Mouse (Mus musculus) hindbrain, embryonic 16.5 days (tissue): ENCODE measurements around the gene Rasal3. TPM values are rescaled to one million over a fixed set of nuclear protein-coding genes. Genes with fewer than 3 reads are reported as not detected.

Experiments used
- ATAC-seq: fragments of 200-750 bp; cut with Nextera tagmentation; 2 replicates; pipeline ENCODE4 v1.8.0; 2017; ENCODE audit warnings: moderate TSS enrichment, moderate library complexity
- H3K27ac ChIP-seq: fragments of 300-500 bp; sonication (generic); 2 replicates; pipeline ENCODE4 v1.5.1; 2014; ENCODE audit warnings: low read depth, mild to moderate bottlenecking, control low read depth, low read length, moderate library complexity
- H3K27me3 ChIP-seq: fragments of 300-500 bp; sonication (generic); replicated peaks from 2 replicates; pipeline ENCODE4 v1.6.1; 2014; ENCODE audit warnings: low read length; ENCODE audit not compliant: control insufficient read depth, insufficient read depth
- H3K36me3 ChIP-seq: fragments of 300-500 bp; sonication (generic); 2 replicates; pipeline ENCODE4 v1.6.1; 2014; ENCODE audit warnings: mild to moderate bottlenecking, low read length, moderate library complexity, mixed read lengths; ENCODE audit not compliant: control insufficient read depth, insufficient read depth
- H3K4me1 ChIP-seq: fragments of 300-500 bp; sonication (generic); 2 replicates; pipeline ENCODE4 v1.6.1; 2014; ENCODE audit warnings: low read depth, low read length; ENCODE audit not compliant: control insufficient read depth, insufficient read depth
- H3K4me2 ChIP-seq: fragments of 300-500 bp; sonication (generic); 2 replicates; pipeline ENCODE4 v1.6.1; 2014; ENCODE audit warnings: mild to moderate bottlenecking, low read length, control low read depth, moderate library complexity
- H3K4me3 ChIP-seq: fragments of 300-500 bp; sonication (generic); 2 replicates; pipeline ENCODE4 v1.5.1; 2014; ENCODE audit warnings: mild to moderate bottlenecking, low read length, control low read depth, moderate library complexity
- H3K9ac ChIP-seq: fragments of 300-500 bp; sonication (generic); 2 replicates; pipeline ENCODE4 v1.6.1; 2014; ENCODE audit warnings: low read depth, mild to moderate bottlenecking, control low read depth, low read length, moderate library complexity
- H3K9me3 ChIP-seq: fragments of 300-500 bp; sonication (generic); 2 replicates; pipeline ENCODE4 v1.6.1; 2014; ENCODE audit warnings: mild to moderate bottlenecking, low read length, moderate library complexity; ENCODE audit not compliant: control insufficient read depth
- WGBS: fragments of 180-500 bp; shearing (Covaris S2); extraction: QIAGEN DNeasy Blood & Tissue Kit; methylation state at CpG from one replicate; pipeline ENCODE4 v1.1.7; 2014; 5-methylcytosine and 5-hydroxymethylcytosine counted together
- polyA plus RNA-seq: library from polyadenylated mRNA; unstranded; fragments of >200 nt; fragmentation: Nextera tagmentation; extraction: Ambion mirVana; gene quantifications from 2 replicates; pipeline ENCODE4 v1.2.1, GENCODE M21; 2015

Gene Rasal3
- polyA plus RNA-seq, 1 experiment from 2014 or later = 0.98 TPM

GRCm38 (mm10) chr17:32434324-32434723 lies 30.9 kb upstream of the Rasal3 start:
- no peak overlapping the region for H3K9ac ChIP-seq
- no peak overlapping the region for H3K4me3 ChIP-seq
- no peaks in the 10 kb centered on the region for H3K27me3 ChIP-seq
- no peak overlapping the region for H3K4me2 ChIP-seq
- no peaks in the 10 kb centered on the region for H3K9me3 ChIP-seq
- H3K36me3 ChIP-seq = no peaks in the 10 kb centered on the region
- H3K27ac ChIP-seq = no peak overlapping the region
- no peak for ATAC-seq
- no peaks in the 10 kb centered on the region for H3K4me1 ChIP-seq
- 73% methylated on average over 4 of the region's 4 CpGs for WGBS

DNA sequence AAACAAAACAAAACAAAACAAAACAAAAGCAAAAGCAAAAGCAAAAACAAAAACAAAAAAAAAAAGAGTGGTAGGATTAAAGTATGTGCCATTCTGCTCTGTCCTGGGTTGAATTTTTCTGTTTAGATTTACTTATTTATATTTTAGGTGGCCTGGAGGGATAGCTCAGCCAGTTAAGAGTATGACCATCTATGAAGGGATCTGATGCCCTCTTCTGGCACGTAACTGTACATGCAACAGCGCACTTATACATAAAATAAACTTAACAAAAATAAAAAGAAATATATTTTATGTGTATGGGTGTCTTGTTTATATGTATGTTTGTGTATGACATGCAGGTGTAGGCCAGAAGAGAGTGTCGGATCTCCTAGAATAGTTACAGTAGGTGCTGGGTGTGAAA lies 28.6 kb upstream of the Rasal3 start:
- no peaks in the 10 kb centered on the region for H3K4me1 ChIP-seq
- 58% methylated on average over 3 of the region's 3 CpGs for WGBS
- H3K36me3 ChIP-seq = no peaks in the 10 kb centered on the region
- no peak overlapping the region for H3K27ac ChIP-seq
- H3K4me3 ChIP-seq = no peak overlapping the region
- H3K9me3 ChIP-seq = no peaks in the 10 kb centered on the region
- H3K9ac ChIP-seq = no peak overlapping the region
- ATAC-seq = no peak
- H3K4me2 ChIP-seq = no peak overlapping the region
- no peaks in the 10 kb centered on the region for H3K27me3 ChIP-seq

DNA sequence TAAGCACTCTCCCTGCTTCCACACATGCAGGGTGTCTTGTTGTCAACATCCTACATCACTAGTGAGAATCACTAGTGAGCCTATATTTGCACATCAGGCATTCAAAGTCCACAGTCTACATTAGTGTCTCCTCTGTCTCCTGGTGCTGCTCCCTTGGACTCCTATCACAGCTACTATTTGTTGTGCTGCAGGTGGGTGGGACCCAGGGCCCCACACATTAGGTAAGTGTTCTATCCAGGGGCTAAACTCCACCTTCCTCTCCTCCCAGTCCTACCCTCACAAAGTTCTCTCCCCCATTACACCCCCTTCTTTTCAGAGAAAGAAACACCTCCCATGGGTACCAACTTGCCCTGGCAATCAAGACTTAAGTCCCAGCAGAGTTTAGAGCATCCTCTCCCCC lies 23.2 kb upstream of the Rasal3 start:
- Histone ChIP-seq H3K4me3 (no peak overlapping the region), H3K27me3 (no peaks in the 10 kb centered on the region), H3K27ac (no peak overlapping the region), H3K4me1 (no peaks in the 10 kb centered on the region), H3K36me3 (no peaks in the 10 kb centered on the region), H3K9ac (no peak overlapping the region), H3K4me2 (no peak overlapping the region), H3K9me3 (no peaks in the 10 kb centered on the region)
- ATAC-seq = no peak

GRCm38 (mm10) chr17:32424034-32424433 lies 20.7 kb upstream of the Rasal3 start, which contains the start of gene Pglyrp2:
Gene Pglyrp2, minus strand, starts transcription at chr17:32424167.
- ATAC-seq = no peak
- Histone ChIP-seq H3K27ac (no peak within 1 kb of the TSS), H3K9ac (no peak within 1 kb of the TSS), H3K4me3 (no peak within 1 kb of the TSS), H3K4me1 (no peaks in the 10 kb centered on the region), H3K36me3 (no peaks in the 10 kb centered on the region), H3K27me3 (no peaks in the 10 kb centered on the region), H3K4me2 (no peak within 1 kb of the TSS), H3K9me3 (no peaks in the 10 kb centered on the region)
- 94% methylated on average over 2 of the region's 2 CpGs for WGBS

GRCm38 (mm10) chr17:32420781-32421180 lies 17.4 kb upstream of the Rasal3 start:
- WGBS = 85% methylated on average over 8 of the region's 8 CpGs
- Histone ChIP-seq H3K9ac (no peak overlapping the region), H3K36me3 (no peaks in the 10 kb centered on the region), H3K4me1 (no peaks in the 10 kb centered on the region), H3K4me3 (no peak overlapping the region), H3K27me3 (no peaks in the 10 kb centered on the region; the same call in 1 of the 2 replicates), H3K27ac (no peak overlapping the region), H3K4me2 (no peak overlapping the region), H3K9me3 (no peaks in the 10 kb centered on the region)
- no peak for ATAC-seq

DNA sequence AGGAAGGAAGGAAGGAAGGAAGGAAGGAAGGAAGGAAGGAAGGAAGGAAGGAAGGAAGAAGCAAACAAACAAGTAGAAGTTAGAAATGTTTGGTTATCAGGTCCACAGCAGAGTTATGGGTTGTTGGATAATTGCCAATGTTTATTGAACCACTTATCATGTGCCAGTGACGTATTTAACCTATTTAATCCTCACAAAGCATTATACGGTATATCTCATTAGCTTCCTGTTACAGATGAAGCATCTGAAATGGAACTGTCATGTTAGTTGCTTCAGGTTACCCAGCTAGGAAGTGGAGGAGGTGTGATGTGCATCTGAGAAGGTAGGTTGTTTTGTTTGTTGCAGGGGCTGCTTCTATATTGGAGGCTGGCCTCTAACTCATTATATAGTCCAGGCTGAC lies 16.6 kb upstream of the Rasal3 start:
- Histone ChIP-seq H3K27ac (no peak overlapping the region), H3K4me3 (no peak overlapping the region), H3K27me3 (no peaks in the 10 kb centered on the region; the same call in 1 of the 2 replicates), H3K36me3 (no peaks in the 10 kb centered on the region), H3K9me3 (no peaks in the 10 kb centered on the region), H3K4me1 (no peaks in the 10 kb centered on the region), H3K9ac (no peak overlapping the region), H3K4me2 (no peak overlapping the region)
- ATAC-seq = no peak
- 85% methylated on average over 2 of the region's 2 CpGs for WGBS

DNA sequence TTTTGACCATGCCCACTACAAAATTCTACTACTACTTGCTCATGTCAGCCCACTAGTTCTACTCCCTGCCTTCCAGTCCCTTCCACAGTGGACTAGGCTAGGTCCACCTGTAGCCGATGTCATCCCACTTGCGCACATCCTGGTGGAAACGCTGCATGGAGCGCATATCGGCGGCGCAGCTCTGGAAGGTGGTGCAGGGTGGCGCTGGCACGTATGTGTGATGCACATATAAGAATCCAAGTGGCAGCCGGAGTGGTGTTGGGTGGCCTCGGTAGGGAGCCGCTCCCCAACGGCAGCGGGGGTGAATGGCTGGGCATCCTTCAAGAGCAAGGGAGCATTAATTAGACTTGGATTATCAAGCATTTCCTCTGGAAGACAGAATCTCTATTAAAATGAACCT lies 13.4 kb upstream of the Rasal3 start:
- 90% methylated on average over 14 of the region's 14 CpGs for WGBS
- no peak for ATAC-seq
- no peaks in the 10 kb centered on the region; the same call in 1 of the 2 replicates for H3K27me3 ChIP-seq
- H3K4me1 ChIP-seq = no peaks in the 10 kb centered on the region
- H3K9ac ChIP-seq = no peak overlapping the region
- no peaks in the 10 kb centered on the region for H3K36me3 ChIP-seq
- H3K9me3 ChIP-seq = no peaks in the 10 kb centered on the region
- no peak overlapping the region for H3K4me3 ChIP-seq
- H3K4me2 ChIP-seq = no peak overlapping the region
- no peak overlapping the region for H3K27ac ChIP-seq

- Histone ChIP-seq H3K27ac (no peak overlapping the region), H3K4me2 (no peak overlapping the region), H3K36me3 (no peaks in the 10 kb centered on the region), H3K4me1 (no peaks in the 10 kb centered on the region), H3K4me3 (no peak overlapping the region), H3K27me3 (no peaks in the 10 kb centered on the region; the same call in 1 of the 2 replicates), H3K9me3 (no peaks in the 10 kb centered on the region), H3K9ac (no peak overlapping the region)
- no peak for ATAC-seq
- WGBS = 54% methylated on average over 24 of the region's 24 CpGs
Measured at GRCm38 (mm10) chr17:32415417-32416020, 12.1 kb upstream of the Rasal3 start.

DNA sequence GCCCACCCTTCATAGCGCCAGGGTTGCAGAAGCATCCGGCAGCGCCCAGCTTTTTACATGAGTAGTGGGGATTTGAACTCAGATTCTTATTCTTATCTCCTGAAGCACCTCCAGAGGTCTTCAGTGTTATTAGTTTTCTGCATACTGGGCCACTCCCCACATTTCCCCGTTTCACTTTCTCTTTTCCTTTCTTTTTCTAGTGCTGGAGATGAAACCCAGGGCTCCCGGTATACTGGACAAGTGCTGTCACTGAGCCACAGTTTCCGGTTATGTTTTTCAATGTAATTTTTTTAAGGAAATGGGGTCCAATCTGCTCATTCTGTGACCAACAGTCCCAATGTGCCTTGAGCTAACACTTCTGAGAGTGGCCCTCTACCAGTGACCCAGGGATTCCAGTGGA lies 8.5 kb upstream of the Rasal3 start:
- H3K27ac ChIP-seq = no peak overlapping the region
- H3K27me3 ChIP-seq = no peaks in the 10 kb centered on the region; the same call in 1 of the 2 replicates
- H3K4me3 ChIP-seq = no peak overlapping the region
- ATAC-seq = no peak
- H3K9me3 ChIP-seq = no peaks in the 10 kb centered on the region
- H3K9ac ChIP-seq = no peak overlapping the region
- 92% methylated on average over 6 of the region's 6 CpGs for WGBS
- H3K4me2 ChIP-seq = no peak overlapping the region
- no peaks in the 10 kb centered on the region for H3K4me1 ChIP-seq
- no peaks in the 10 kb centered on the region for H3K36me3 ChIP-seq

DNA sequence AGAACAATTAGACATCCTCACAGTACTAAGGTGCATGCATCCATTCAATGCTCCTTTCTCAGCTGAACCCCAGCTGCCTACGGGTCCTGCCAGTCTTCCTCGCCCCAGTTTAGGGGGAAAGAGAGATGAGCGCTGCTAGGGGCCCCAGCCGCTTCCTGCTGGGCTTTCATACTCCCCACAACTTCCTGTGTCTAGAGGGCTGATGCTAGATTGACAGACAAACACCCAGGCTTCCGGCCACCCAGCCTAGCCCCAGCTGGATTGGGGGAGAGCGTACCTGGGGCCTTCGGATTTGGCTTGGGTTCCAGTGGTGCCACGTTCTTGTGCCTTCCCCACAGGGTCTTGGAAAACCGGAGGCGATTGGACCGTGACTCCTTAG lies 615 bp downstream of the Rasal3 start:
- 67% methylated on average over 11 of the region's 11 CpGs for WGBS
- no peak for ATAC-seq
- Histone ChIP-seq H3K36me3 (no peaks in the 10 kb centered on the region), H3K9ac (no peak overlapping the region), H3K4me1 (no peaks in the 10 kb centered on the region), H3K4me2 (no peak overlapping the region), H3K27ac (no peak overlapping the region), H3K9me3 (no peaks in the 10 kb centered on the region), H3K4me3 (no peak overlapping the region), H3K27me3 (peaks cover 12% of the 10 kb centered on the region)
